Comparison of ENCODE assay signal across 16 mouse cellular contexts in genomic region chr19:57985918-57986900, GRCm38 (mm10).
DNase-seq lines count a peak whose midpoint lies in the region; ATAC-seq lines count a peak whose summit lies in the region.
"Had no signal": no experiment of that assay in that cellular context is flagged by ENCODE, and none has a peak within 500 bp of the region (broad histone marks: within the 10 kb centered on the region; RNA-seq: fewer than 3 reads in every experiment).

No protein-coding gene starts in this region.

- no peak overlapping the region for H3K4me2 ChIP-seq in forebrain, embryonic 11.5 days (ENCODE audit: low read depth, low read length, severe bottlenecking)
- no peak overlapping the region for H3K4me2 ChIP-seq in hindbrain, embryonic 13.5 days
- no peak overlapping the region for H3K4me2 ChIP-seq in midbrain, embryonic 16.5 days (ENCODE audit: low read length)
- H3K4me2 ChIP-seq: limb, embryonic 12.5 days had no signal

- H3K36me3 ChIP-seq in forebrain, embryonic 11.5 days (ENCODE audit: control insufficient read depth, insufficient read depth, low read length), result no peaks in the 10 kb centered on the region
- no peaks in the 10 kb centered on the region for H3K36me3 ChIP-seq in hindbrain, embryonic 13.5 days
- no peaks in the 10 kb centered on the region for H3K36me3 ChIP-seq in midbrain, embryonic 16.5 days (ENCODE audit: control insufficient read depth, insufficient read depth, low read length)
- H3K36me3 ChIP-seq: limb, embryonic 12.5 days had no signal

- ATAC-seq in forebrain, embryonic 11.5 days (replicated peaks; ENCODE audit: low FRiP score), result peak; percentile 72
- peak; percentile 54; the same call in 1 of the 2 replicates for ATAC-seq in hindbrain, embryonic 13.5 days (ENCODE audit: low FRiP score)
- ATAC-seq in midbrain, embryonic 16.5 days, result 0 out of 2 replicates have a peak, but pooled peaks have one; percentile 36

- H3K27ac ChIP-seq in forebrain, embryonic 11.5 days (ENCODE audit: low read depth, low read length), result peak overlapping the region; percentile 80
- peak overlapping the region; percentile 62 for H3K27ac ChIP-seq in hindbrain, embryonic 13.5 days
- H3K27ac ChIP-seq in midbrain, embryonic 16.5 days (ENCODE audit: low read length), result no peak overlapping the region
- H3K27ac ChIP-seq: limb, embryonic 12.5 days had no signal

- H3K27me3 ChIP-seq in forebrain, embryonic 11.5 days (ENCODE audit: control insufficient read depth, insufficient read depth, low read length), result no peaks in the 10 kb centered on the region
- no peaks in the 10 kb centered on the region for H3K27me3 ChIP-seq in hindbrain, embryonic 13.5 days
- H3K27me3 ChIP-seq in midbrain, embryonic 16.5 days (ENCODE audit: control insufficient read depth, insufficient read depth, low read depth, low read length), result no peaks in the 10 kb centered on the region
- H3K27me3 ChIP-seq: limb, embryonic 12.5 days had no signal

- H3K4me3 ChIP-seq in forebrain, embryonic 11.5 days (ENCODE audit: low read depth, low read length), result no peak overlapping the region
- H3K4me3 ChIP-seq in hindbrain, embryonic 13.5 days, result no peak overlapping the region
- H3K4me3 ChIP-seq in midbrain, embryonic 16.5 days (ENCODE audit: low read depth, low read length), result no peak overlapping the region
- H3K4me3 ChIP-seq: limb, embryonic 12.5 days had no signal

- WGBS in forebrain, embryonic 11.5 days, result 53% methylated on average over 21 of the region's 21 CpGs
- WGBS in hindbrain, embryonic 13.5 days, result 39% methylated on average over 21 of the region's 21 CpGs
- 39% methylated on average over 21 of the region's 21 CpGs for WGBS in midbrain, embryonic 16.5 days

- no peaks in the 10 kb centered on the region for H3K9me3 ChIP-seq in forebrain, embryonic 11.5 days (ENCODE audit: control insufficient read depth, low read length)
- no peaks in the 10 kb centered on the region for H3K9me3 ChIP-seq in hindbrain, embryonic 13.5 days
- no peaks in the 10 kb centered on the region for H3K9me3 ChIP-seq in midbrain, embryonic 16.5 days (replicated peaks; ENCODE audit: control insufficient read depth, low read length, poor library complexity, severe bottlenecking)
- H3K9me3 ChIP-seq: limb, embryonic 12.5 days had no signal

- H3K4me1 ChIP-seq in forebrain, embryonic 11.5 days (replicated peaks; ENCODE audit: control insufficient read depth, insufficient read depth, low read length), result peaks cover 15% of the 10 kb centered on the region; the same call in 1 of the 2 replicates
- H3K4me1 ChIP-seq in hindbrain, embryonic 13.5 days (replicated peaks), result peaks cover 36% of the 10 kb centered on the region
- peaks cover 8% of the 10 kb centered on the region for H3K4me1 ChIP-seq in midbrain, embryonic 16.5 days (ENCODE audit: control insufficient read depth, insufficient read depth, low read length)

- DNase-seq in heart, adult 11 months, result peak; percentile 85
- DNase-seq in heart, postnatal 4 days, result no peak
- no peak for DNase-seq in forebrain, embryonic 11.5 days (ENCODE audit: low spot score)
- DNase-seq in frontal cortex, postnatal 25 days (ENCODE audit: low spot score in 2 of 2), result no peak
- DNase-seq in heart, adult 9 months (ENCODE audit: low spot score in 2 of 2), result no peak
- no peak for DNase-seq in c-Kit-positive CD71-positive TER-119-positive erythroid progenitor cells, embryonic 14.5 days (ENCODE audit: low spot score)
- DNase-seq: adrenal gland, postnatal 10 days; B cell, adult 2 months; cerebellum, postnatal 25 days; heart, postnatal 14 days; kidney, adult 11 months; right cerebral cortex, postnatal 25 days; thymus, adult 18-20 months had no signal

- H3K9ac ChIP-seq in forebrain, embryonic 11.5 days (ENCODE audit: low read length), result no peak overlapping the region
- H3K9ac ChIP-seq in hindbrain, embryonic 13.5 days, result no peak overlapping the region
- no peak overlapping the region for H3K9ac ChIP-seq in midbrain, embryonic 16.5 days (ENCODE audit: low read depth, low read length)
- H3K9ac ChIP-seq: limb, embryonic 12.5 days had no signal
